Mouse (Mus musculus) MEL (cell line): ENCODE measurements around the gene Nkd2. TPM values are rescaled to one million over a fixed set of nuclear protein-coding genes. Genes with fewer than 3 reads are reported as not detected.

Experiments used
- DNase-seq: peaks from one replicate; pipeline ENCODE4 v3.0.0; 2011; ENCODE audit warnings: low read depth, low spot score
- H3K27ac ChIP-seq: 2 replicates; pipeline ENCODE4 v1.5.1; 2012; ENCODE audit warnings: low read depth, mild to moderate bottlenecking, control low read depth, low read length, moderate library complexity; ENCODE audit not compliant: control insufficient read depth
- H3K27me3 ChIP-seq, 2 experiments: fragments of 150-350 bp in 1 of 2; sonication (generic) in 1 of 2; 2 replicates each; pipeline ENCODE4 v1.6.1; 2012; ENCODE audit warnings: low read length in 2 of 2, mild to moderate bottlenecking in 2 of 2, improper control_type of control experiment in 1 of 2, moderate library complexity in 1 of 2; ENCODE audit not compliant: insufficient read depth in 2 of 2, control insufficient read depth in 1 of 2
- H3K36me3 ChIP-seq, 2 experiments: 2 replicates each; pipeline ENCODE4 v1.6.1; 2012 to 2014; ENCODE audit warnings: low read length in 2 of 2, improper control_type of control experiment in 1 of 2, inconsistent platforms in 1 of 2, mild to moderate bottlenecking in 1 of 2; ENCODE audit not compliant: insufficient read depth in 2 of 2, control insufficient read depth in 1 of 2
- H3K4me1 ChIP-seq, 2 experiments: fragments of 150-350 bp in 1 of 2; sonication (generic) in 1 of 2; 2 replicates each; pipeline ENCODE4 v1.6.1; 2012; ENCODE audit warnings: low read length in 2 of 2, improper control_type of control experiment in 1 of 2, mild to moderate bottlenecking in 1 of 2; ENCODE audit not compliant: insufficient read depth in 2 of 2, control insufficient read depth in 1 of 2
- H3K4me3 ChIP-seq, 2 experiments: fragments of 150-350 bp in 1 of 2; sonication (generic) in 1 of 2; 2 replicates each; pipeline ENCODE4 v1.5.1; 2012; ENCODE audit warnings: low read depth in 2 of 2, low read length in 2 of 2, mild to moderate bottlenecking in 2 of 2, moderate library complexity in 2 of 2, control low read depth in 1 of 2, improper control_type of control experiment in 1 of 2; ENCODE audit not compliant: control insufficient read depth in 1 of 2, insufficient read depth in 1 of 2
- H3K79me2 ChIP-seq: 2 replicates; pipeline ENCODE4 v1.6.1; 2012; ENCODE audit warnings: mild to moderate bottlenecking, low read length, moderate library complexity; ENCODE audit not compliant: control insufficient read depth, poor library complexity, insufficient read depth
- H3K9ac ChIP-seq: 2 replicates; pipeline ENCODE4 v1.6.1; 2012; ENCODE audit warnings: low read depth, mild to moderate bottlenecking, control low read depth, low read length, moderate library complexity; ENCODE audit not compliant: control insufficient read depth, poor library complexity, severe bottlenecking
- H3K9me3 ChIP-seq: fragments of 150-350 bp; sonication (generic); replicated peaks from 2 replicates; pipeline ENCODE4 v1.6.1; 2012; ENCODE audit warnings: mild to moderate bottlenecking, low read length, improper control_type of control experiment, moderate library complexity; ENCODE audit not compliant: insufficient read depth
- BHLHE40 ChIP-seq: IDR thresholded peaks from 2 replicates; pipeline ENCODE4 v1.6.1; 2012; ENCODE audit warnings: low read depth, mild to moderate bottlenecking, inconsistent platforms, low read length, improper control_type of control experiment, borderline replicate concordance
- GABPA ChIP-seq: IDR thresholded peaks from 2 replicates; pipeline ENCODE4 v1.6.1; 2012; ENCODE audit warnings: low read depth, mild to moderate bottlenecking, inconsistent platforms, low read length, improper control_type of control experiment, moderate library complexity
- GATA1 ChIP-seq: IDR thresholded peaks from 2 replicates; pipeline ENCODE4 v1.6.1; 2011; ENCODE audit warnings: low read depth, low read length, improper control_type of control experiment
- HCFC1 ChIP-seq: IDR thresholded peaks from 2 replicates; pipeline ENCODE4 v1.6.1; 2012; ENCODE audit warnings: low read depth, mild to moderate bottlenecking, inconsistent platforms, low read length, improper control_type of control experiment, moderate library complexity
- MAFK ChIP-seq: IDR thresholded peaks from 2 replicates; pipeline ENCODE4 v1.6.1; 2011; ENCODE audit warnings: low read depth, mild to moderate bottlenecking, low read length, improper control_type of control experiment, borderline replicate concordance
- MAX ChIP-seq: IDR thresholded peaks from 2 replicates; pipeline ENCODE4 v1.6.1; 2011; ENCODE audit warnings: low read length, improper control_type of control experiment
- MAZ ChIP-seq: IDR thresholded peaks from 2 replicates; pipeline ENCODE4 v1.6.1; 2012; ENCODE audit warnings: low read depth, mild to moderate bottlenecking, inconsistent platforms, low read length, improper control_type of control experiment
- MYC ChIP-seq: IDR thresholded peaks from 2 replicates; pipeline ENCODE4 v1.6.1; 2011; ENCODE audit warnings: low read depth, mild to moderate bottlenecking, low read length, improper control_type of control experiment, moderate library complexity
- NELFE ChIP-seq: IDR thresholded peaks from 2 replicates; pipeline ENCODE4 v1.6.1; 2011; ENCODE audit warnings: low read depth, low read length, improper control_type of control experiment
- POLR2A ChIP-seq, 2 experiments: IDR thresholded peaks; 2 replicates each; pipeline ENCODE4 v1.6.1; 2011 to 2012; ENCODE audit warnings: low read length in 2 of 2, mild to moderate bottlenecking in 2 of 2, control low read depth in 1 of 2, improper control_type of control experiment in 1 of 2, low read depth in 1 of 2, moderate library complexity in 1 of 2; ENCODE audit not compliant: control insufficient read depth in 1 of 2, insufficient read depth in 1 of 2, poor library complexity in 1 of 2
- POLR2AphosphoS2 ChIP-seq: IDR thresholded peaks from 2 replicates; pipeline ENCODE4 v1.6.1; 2011; ENCODE audit warnings: low read length, improper control_type of control experiment
- RAD21 ChIP-seq: IDR thresholded peaks from 2 replicates; pipeline ENCODE4 v1.6.1; 2011; ENCODE audit warnings: mild to moderate bottlenecking, low read depth, low read length, improper control_type of control experiment
- SIN3A ChIP-seq: IDR thresholded peaks from 2 replicates; pipeline ENCODE4 v1.6.1; 2012; ENCODE audit warnings: low read length, improper control_type of control experiment, inconsistent platforms
- ZNF384 ChIP-seq: IDR thresholded peaks from 2 replicates; pipeline ENCODE4 v1.6.1; 2012; ENCODE audit warnings: low read depth, mild to moderate bottlenecking, inconsistent platforms, low read length, improper control_type of control experiment
- polyA plus RNA-seq, 2 experiments: library from polyadenylated mRNA; stranded (reverse) in 1 of 2; unstranded in 1 of 2; fragments of >175 nt in 1 of 2; fragments of >200 nt in 1 of 2; gene quantifications; 2 replicates each; pipeline versions ENCODE4 v1.2.1 to v1.2.4; 2012; ENCODE audit warnings: low replicate concordance in 2 of 2, low read depth in 1 of 2; ENCODE audit not compliant: insufficient read length in 2 of 2, insufficient read depth in 1 of 2, missing spikeins in 1 of 2
- total RNA-seq: library from RNA; depleted of rRNA; stranded (reverse); fragments of 300-350 nt; gene quantifications from 2 replicates; pipeline ENCODE4 v1.2.3, GENCODE M21; 2012; rRNA removed

Nkd2 gene
- total and polyA plus RNA-seq, 3 experiments: not detected

DNA sequence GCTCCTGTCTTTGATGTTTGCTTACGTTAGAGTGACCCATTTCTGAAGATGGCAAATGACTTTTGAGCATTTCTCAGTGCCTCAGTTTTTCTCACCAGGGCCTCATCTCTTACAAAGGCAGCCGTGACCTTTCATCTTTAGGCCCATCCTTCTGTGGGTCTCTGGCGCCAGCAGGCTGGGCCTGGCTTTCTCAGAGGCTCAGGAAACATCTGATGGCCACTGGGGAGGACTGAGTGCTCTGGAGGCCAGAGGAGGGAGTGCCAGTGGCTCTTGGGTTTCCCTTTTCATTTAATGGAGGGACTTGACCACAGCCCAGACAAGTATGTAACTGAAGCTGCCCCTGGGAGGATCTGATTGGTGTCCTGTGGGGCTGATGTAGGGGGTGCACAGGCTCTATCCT is 76.3 kb downstream of the Nkd2 start:
- no peak overlapping the region for H3K4me3 ChIP-seq
- H3K36me3 ChIP-seq: no peaks in the 10 kb centered on the region
- no peaks in the 10 kb centered on the region for H3K4me1 ChIP-seq
- H3K27me3 ChIP-seq: no peaks in the 10 kb centered on the region
- H3K9ac ChIP-seq: no peak overlapping the region
- H3K9me3 ChIP-seq: no peaks in the 10 kb centered on the region
- DNase-seq: no peak
- TF ChIP-seq MAX: no peak
- TF ChIP-seq SIN3A: no peak
- no peak for TF ChIP-seq POLR2A (IDR thresholded peaks at IDR 0.05; ENCODE audit: control insufficient read depth in 1 of 2, insufficient read depth in 1 of 2, low read depth in 1 of 2, low read length in 2 of 2, poor library complexity in 1 of 2)
- TF ChIP-seq HCFC1: no peak
- no peak for TF ChIP-seq RAD21
- TF ChIP-seq MAZ: no peak
- TF ChIP-seq MAFK: no peak
- no peak for TF ChIP-seq GABPA
- TF ChIP-seq BHLHE40: no peak
- TF ChIP-seq POLR2AphosphoS2: no peak
- TF ChIP-seq ZNF384: no peak
- no peak overlapping the region for H3K27ac ChIP-seq
- H3K79me2 ChIP-seq: no peaks in the 10 kb centered on the region

DNA sequence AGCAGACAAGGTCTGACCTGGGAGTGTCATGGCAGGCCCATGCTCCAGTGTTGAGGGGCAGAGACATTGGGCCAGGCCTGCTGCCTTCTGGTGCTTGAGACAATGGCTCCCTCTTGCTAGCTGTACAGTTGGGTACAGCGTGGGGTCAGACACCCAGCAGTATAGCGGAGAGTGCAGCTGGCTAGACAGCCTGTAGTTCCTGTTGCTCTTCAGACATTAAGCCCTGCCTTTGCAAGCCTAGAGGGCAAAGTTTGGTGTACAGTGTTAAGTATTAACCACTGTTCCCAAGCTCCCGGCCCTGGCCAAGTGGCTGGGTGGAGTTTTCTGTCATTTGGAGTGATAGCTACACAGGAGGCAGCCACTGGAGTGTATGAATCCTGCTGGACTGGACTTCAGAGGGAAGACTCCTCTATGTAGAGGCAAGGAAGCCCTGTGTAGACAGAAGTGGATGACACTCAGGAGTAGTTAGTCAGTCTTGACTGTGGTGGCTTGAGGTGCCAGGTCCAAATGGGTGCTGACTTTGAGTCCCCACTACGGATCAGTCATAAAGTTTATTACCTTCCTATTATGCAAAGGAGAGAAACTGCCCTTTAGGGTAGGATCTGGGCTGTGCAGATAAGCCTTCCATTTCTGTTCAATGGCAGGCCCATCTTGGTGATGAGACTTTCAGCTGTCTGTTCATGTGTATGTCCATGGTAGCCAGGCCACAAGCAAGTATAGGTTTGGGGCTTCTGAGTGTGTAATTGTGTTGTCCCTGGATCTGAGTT is 77.3 kb downstream of the Nkd2 start:
- DNase-seq: no peak

More for the DNA sequence above, 77.3 kb downstream of the Nkd2 start:
- Histone ChIP-seq H3K36me3 (no peaks in the 10 kb centered on the region), H3K9me3 (no peaks in the 10 kb centered on the region), H3K79me2 (no peaks in the 10 kb centered on the region), H3K9ac (no peak overlapping the region), H3K27me3 (no peaks in the 10 kb centered on the region), H3K4me3 (no peak overlapping the region), H3K4me1 (no peaks in the 10 kb centered on the region), H3K27ac (no peak overlapping the region)
- TF ChIP-seq MYC: no peak
- no peak for TF ChIP-seq MAX
- TF ChIP-seq GATA1: no peak
- no peak for TF ChIP-seq NELFE
- TF ChIP-seq POLR2A (IDR thresholded peaks at IDR 0.05; ENCODE audit: control insufficient read depth in 1 of 2, insufficient read depth in 1 of 2, low read depth in 1 of 2, low read length in 2 of 2, poor library complexity in 1 of 2): no peak

Other genes starting within 250 kb of the Nkd2 start
- gene Clptm1l, start 243.6 kb downstream of the Nkd2 start, total RNA-seq: 175 and 197 TPM in 2 replicates
- 100 to 1,000 TPM; 104 to 201 TPM for gene Clptm1l, start 243.6 kb downstream of the Nkd2 start, polyA plus RNA-seq
- gene Tert, start 220.7 kb downstream of the Nkd2 start, total RNA-seq: 1.1 and 1.2 TPM in 2 replicates
- gene Tert, start 220.7 kb downstream of the Nkd2 start, polyA plus RNA-seq: 1 to 10 TPM in 1 of 2 experiments, not detected in 1; 2.0 TPM
- gene Slc6a18, start 169.6 kb downstream of the Nkd2 start, total RNA-seq: not detected in 2 replicates
- gene Slc6a18, start 169.6 kb downstream of the Nkd2 start, polyA plus RNA-seq: not detected
- not detected in 2 replicates for gene Slc6a19, start 142.8 kb downstream of the Nkd2 start, total RNA-seq
- not detected for gene Slc6a19, start 142.8 kb downstream of the Nkd2 start, polyA plus RNA-seq
- gene Slc12a7, start 114.5 kb downstream of the Nkd2 start, total RNA-seq: 3.1 and 3.5 TPM in 2 replicates
- 1 to 10 TPM in 1 of 2 experiments, not detected in 1; 6.9 TPM for gene Slc12a7, start 114.5 kb downstream of the Nkd2 start, polyA plus RNA-seq
- 44.1 and 48.9 TPM in 2 replicates for gene Trip13, start 90.2 kb upstream of the Nkd2 start, total RNA-seq
- gene Trip13, start 90.2 kb upstream of the Nkd2 start, polyA plus RNA-seq: 10 to 100 TPM in 1 of 2 experiments, not detected in 1; 55.3 TPM
- gene Brd9, start 90.2 kb upstream of the Nkd2 start, total RNA-seq: 19.0 and 21.4 TPM in 2 replicates
- gene Brd9, start 90.2 kb upstream of the Nkd2 start, polyA plus RNA-seq: 10 to 100 TPM in 1 of 2 experiments, not detected in 1; 29.2 TPM
- not detected in 2 replicates for gene Zdhhc11, start 116.2 kb upstream of the Nkd2 start, total RNA-seq
- gene Zdhhc11, start 116.2 kb upstream of the Nkd2 start, polyA plus RNA-seq: not detected
- not detected in 2 replicates for gene Tppp, start 161.8 kb upstream of the Nkd2 start, total RNA-seq
- gene Tppp, start 161.8 kb upstream of the Nkd2 start, polyA plus RNA-seq: under 1 TPM in 1 of 2 experiments, not detected in 1; 0.04 TPM
- gene Cep72, start 214.7 kb upstream of the Nkd2 start, total RNA-seq: 2.2 and 3.9 TPM in 2 replicates
- gene Cep72, start 214.7 kb upstream of the Nkd2 start, polyA plus RNA-seq: 1 to 10 TPM in 1 of 2 experiments, not detected in 1; 7.0 TPM